Mouse (Mus musculus): ENCODE data around the gene Fam83e. TPM values are rescaled to one million over a fixed set of nuclear protein-coding genes. Genes with fewer than 3 reads are reported as not detected.

Fam83e gene
- polyA plus RNA-seq, 1 experiment from 2014 or later, result 1.1 TPM

DNA sequence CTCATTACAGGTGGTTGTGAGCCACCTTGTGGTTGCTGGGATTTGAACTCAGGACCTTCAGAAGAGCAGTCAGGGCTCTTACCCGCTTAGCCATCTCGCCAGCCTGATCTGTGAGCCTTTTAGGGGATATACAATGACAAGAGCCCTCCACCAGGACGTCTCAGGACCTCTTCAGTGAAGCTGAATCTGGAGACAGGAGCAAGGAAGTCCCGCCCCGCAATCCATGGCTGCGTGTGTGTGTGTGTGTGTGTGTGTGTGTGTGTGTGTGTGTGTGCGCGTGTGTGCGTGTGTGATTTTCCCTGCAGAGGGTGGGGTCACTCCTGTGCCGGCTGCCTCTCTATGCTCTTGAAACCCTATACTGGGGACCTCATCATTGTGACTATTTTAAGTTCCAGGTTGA is 18.8 kb downstream of the Fam83e start:
- no peak for ATAC-seq (ENCODE audit: insufficient read depth)
- 50% methylated on average over 10 of the region's 10 CpGs for WGBS

DNA sequence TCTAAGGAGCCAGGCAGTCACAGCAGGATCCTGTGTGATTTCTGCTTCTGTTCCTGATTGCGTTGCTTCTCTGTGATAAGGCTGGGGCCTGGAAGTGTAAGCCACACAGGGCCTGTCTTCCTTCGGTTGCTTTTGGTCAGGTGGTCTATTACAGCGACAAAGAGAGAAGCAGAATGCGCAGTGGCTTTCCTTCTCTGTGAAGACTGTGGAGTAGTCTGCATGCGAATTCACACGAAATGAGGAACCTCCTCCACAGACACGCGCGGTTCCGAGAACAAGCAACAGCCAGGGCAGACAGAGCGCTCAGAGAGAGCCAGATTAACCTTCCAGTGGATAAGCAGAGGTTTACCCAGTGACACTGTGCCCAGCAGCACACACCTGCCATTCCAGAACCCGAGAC is 20.3 kb downstream of the Fam83e start:
- no peak for DNase-seq
- Histone ChIP-seq H3K36me3 (ENCODE audit: insufficient read depth) (no peaks in the 10 kb centered on the region), H3K27me3 (ENCODE audit: insufficient read depth, low read length) (no peaks in the 10 kb centered on the region), H3K4me3 (ENCODE audit: low read depth, low read length) (peak overlapping the region; percentile 28; the same call in 1 of the 2 replicates), H3K9ac (no peak overlapping the region), H3K9me3 (ENCODE audit: low read depth, low read length) (no peaks in the 10 kb centered on the region), H3K27ac (ENCODE audit: low read depth) (no peak overlapping the region), H3K4me1 (ENCODE audit: insufficient read depth) (no peaks in the 10 kb centered on the region), H3K4me2 (peak overlapping the region; percentile 55; the same call in 1 of the 2 replicates)
- WGBS, result 82% methylated on average over 12 of the region's 12 CpGs
- ATAC-seq (ENCODE audit: insufficient read depth), result no peak
- TF ChIP-seq CTCF (IDR thresholded peaks at IDR 0.05; ENCODE audit: low read depth), result no peak

More for the DNA sequence above, 18.8 kb downstream of the Fam83e start:
- no peak overlapping the region for H3K27ac ChIP-seq (ENCODE audit: low read depth)
- no peaks in the 10 kb centered on the region for H3K9me3 ChIP-seq (ENCODE audit: low read depth, low read length)
- TF ChIP-seq CTCF (IDR thresholded peaks at IDR 0.05; ENCODE audit: low read depth), result no peak
- H3K36me3 ChIP-seq (ENCODE audit: insufficient read depth), result no peaks in the 10 kb centered on the region
- H3K4me2 ChIP-seq, result no peak overlapping the region
- no peaks in the 10 kb centered on the region for H3K27me3 ChIP-seq (ENCODE audit: insufficient read depth, low read length)
- no peak overlapping the region for H3K4me3 ChIP-seq (ENCODE audit: low read depth, low read length)
- no peak for DNase-seq
- no peak overlapping the region for H3K9ac ChIP-seq
- no peaks in the 10 kb centered on the region for H3K4me1 ChIP-seq (ENCODE audit: insufficient read depth)

DNA sequence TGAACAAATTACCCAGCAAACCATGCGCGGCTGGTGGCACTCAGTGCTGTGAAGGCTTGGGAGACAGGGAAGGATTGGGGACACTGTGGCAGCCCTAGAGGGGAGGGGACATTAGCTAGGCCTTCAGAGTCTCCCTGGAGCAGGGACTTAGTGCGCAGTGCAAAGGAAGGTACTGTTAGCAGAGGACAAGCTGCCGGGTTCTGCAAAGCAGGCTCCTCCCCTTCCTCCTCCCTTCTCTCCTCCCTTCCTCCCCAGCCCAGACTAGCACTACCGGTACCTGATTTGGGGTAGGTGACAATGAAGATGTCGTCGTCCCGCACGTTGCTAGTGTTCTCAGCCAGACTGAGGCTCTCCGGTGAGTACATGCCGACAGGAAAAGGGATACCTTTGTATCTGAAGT is 20.8 kb downstream of the Fam83e start:
- H3K4me3 ChIP-seq (ENCODE audit: low read depth, low read length), result peak overlapping the region; percentile 28
- H3K27me3 ChIP-seq (ENCODE audit: insufficient read depth, low read length), result no peaks in the 10 kb centered on the region
- H3K9me3 ChIP-seq (ENCODE audit: low read depth, low read length), result no peaks in the 10 kb centered on the region
- DNase-seq (no peak), ATAC-seq (ENCODE audit: insufficient read depth) (no peak)
- 32% methylated on average over 11 of the region's 11 CpGs for WGBS
- TF ChIP-seq CTCF (IDR thresholded peaks at IDR 0.05; ENCODE audit: low read depth), result no peak
- no peaks in the 10 kb centered on the region for H3K36me3 ChIP-seq (ENCODE audit: insufficient read depth)
- H3K4me1 ChIP-seq (ENCODE audit: insufficient read depth), result no peaks in the 10 kb centered on the region
- H3K27ac ChIP-seq (ENCODE audit: low read depth), result no peak overlapping the region
- H3K4me2 ChIP-seq, result peak overlapping the region; percentile 55
- 0 out of 2 replicates have a peak overlapping the region, but pooled peaks have one; percentile 14 for H3K9ac ChIP-seq

DNA sequence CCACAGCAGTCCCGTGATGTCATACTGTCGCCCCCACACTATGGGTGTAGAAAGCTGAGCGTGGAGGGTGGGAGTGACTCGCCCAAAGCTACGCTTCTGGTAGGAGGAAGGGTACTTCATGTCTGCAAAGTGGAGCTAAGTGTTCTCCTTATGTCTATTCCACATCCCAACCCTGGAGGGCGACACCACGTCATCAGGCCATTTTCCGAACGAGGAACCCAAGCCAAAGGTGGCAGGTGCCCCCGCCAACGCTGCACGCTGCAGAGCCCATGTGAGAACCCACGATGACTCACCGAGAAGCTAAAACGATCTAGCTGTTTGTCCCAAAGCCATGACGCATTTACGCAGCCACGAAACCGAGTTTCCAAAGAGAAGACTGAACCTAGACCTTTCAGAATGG is 21.3 kb downstream of the Fam83e start:
- ATAC-seq (ENCODE audit: insufficient read depth) (no peak), DNase-seq (no peak)
- peak overlapping the region; percentile 28 for H3K4me3 ChIP-seq (ENCODE audit: low read depth, low read length)
- H3K27me3 ChIP-seq (ENCODE audit: insufficient read depth, low read length), result no peaks in the 10 kb centered on the region
- no peaks in the 10 kb centered on the region for H3K4me1 ChIP-seq (ENCODE audit: insufficient read depth)
- peak; percentile 49 for TF ChIP-seq CTCF (IDR thresholded peaks at IDR 0.05; ENCODE audit: low read depth)
- 29% methylated on average over 19 of the region's 19 CpGs for WGBS
- peak overlapping the region; percentile 55 for H3K4me2 ChIP-seq
- no peak overlapping the region for H3K9ac ChIP-seq
- H3K9me3 ChIP-seq (ENCODE audit: low read depth, low read length), result no peaks in the 10 kb centered on the region
- no peaks in the 10 kb centered on the region for H3K36me3 ChIP-seq (ENCODE audit: insufficient read depth)
- no peak overlapping the region for H3K27ac ChIP-seq (ENCODE audit: low read depth)

DNA sequence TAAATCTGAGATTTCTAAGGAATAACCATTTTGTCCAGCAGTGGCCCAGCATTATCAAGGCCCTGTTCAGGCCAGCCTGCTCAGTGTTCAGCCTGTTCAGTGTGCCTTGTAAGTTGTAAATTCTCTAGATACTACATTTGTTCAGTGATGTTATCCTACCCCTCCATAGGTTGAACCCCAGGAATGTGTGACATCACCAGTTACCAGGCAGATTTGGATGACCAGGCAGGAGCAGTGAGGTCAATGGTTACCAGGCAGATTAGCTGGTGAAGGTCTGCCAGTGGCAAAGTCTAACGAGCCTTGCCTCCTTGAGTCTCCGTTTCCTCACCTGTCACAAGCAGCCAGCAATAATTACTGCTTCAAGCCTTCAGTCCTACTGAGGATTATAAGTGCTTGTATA is 23.4 kb downstream of the Fam83e start:
- WGBS, result 33% methylated on average over 2 of the region's 2 CpGs
- no peaks in the 10 kb centered on the region for H3K9me3 ChIP-seq (ENCODE audit: low read depth, low read length)
- H3K27ac ChIP-seq (ENCODE audit: low read depth), result no peak overlapping the region
- ATAC-seq (ENCODE audit: insufficient read depth) (peak; percentile 26; the same call in 1 of the 2 replicates), DNase-seq (peak; percentile 85)
- no peaks in the 10 kb centered on the region for H3K27me3 ChIP-seq (ENCODE audit: insufficient read depth, low read length)
- H3K9ac ChIP-seq, result no peak overlapping the region
- no peaks in the 10 kb centered on the region for H3K36me3 ChIP-seq (ENCODE audit: insufficient read depth)
- no peak for TF ChIP-seq CTCF (IDR thresholded peaks at IDR 0.05; ENCODE audit: low read depth)
- H3K4me2 ChIP-seq, result no peak overlapping the region
- H3K4me3 ChIP-seq (ENCODE audit: low read depth, low read length), result no peak overlapping the region
- no peaks in the 10 kb centered on the region for H3K4me1 ChIP-seq (ENCODE audit: insufficient read depth)

DNA sequence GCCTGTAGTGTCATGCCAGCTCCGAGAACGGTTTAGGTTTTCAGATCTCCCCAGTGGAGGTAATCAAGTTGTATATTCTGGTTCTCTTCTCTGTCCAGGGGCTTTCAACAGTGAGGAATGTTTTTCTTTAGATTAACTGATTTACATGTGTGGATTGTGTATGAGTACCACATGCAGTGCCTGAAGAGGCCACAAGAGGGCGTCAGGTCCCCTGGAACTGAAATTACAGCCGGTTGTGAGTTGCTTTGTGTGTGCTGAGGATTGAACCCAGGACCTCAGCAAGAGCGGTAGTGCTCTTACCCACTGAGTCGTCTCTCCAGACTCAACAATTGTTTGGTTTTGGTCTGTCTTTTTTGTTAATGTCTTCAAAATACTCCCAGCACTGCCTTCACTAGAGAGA is 25.5 kb downstream of the Fam83e start:
- Histone ChIP-seq H3K36me3 (ENCODE audit: insufficient read depth) (no peaks in the 10 kb centered on the region), H3K4me3 (ENCODE audit: low read depth, low read length) (no peak overlapping the region), H3K4me1 (ENCODE audit: insufficient read depth) (no peaks in the 10 kb centered on the region), H3K27me3 (ENCODE audit: insufficient read depth, low read length) (no peaks in the 10 kb centered on the region), H3K4me2 (no peak overlapping the region), H3K27ac (ENCODE audit: low read depth) (no peak overlapping the region), H3K9me3 (ENCODE audit: low read depth, low read length) (no peaks in the 10 kb centered on the region), H3K9ac (no peak overlapping the region)
- peak; percentile 68 for TF ChIP-seq CTCF (IDR thresholded peaks at IDR 0.05; ENCODE audit: low read depth)
- 63% methylated on average over 6 of the region's 6 CpGs for WGBS
- DNase-seq (no peak), ATAC-seq (ENCODE audit: insufficient read depth) (no peak)

DNA sequence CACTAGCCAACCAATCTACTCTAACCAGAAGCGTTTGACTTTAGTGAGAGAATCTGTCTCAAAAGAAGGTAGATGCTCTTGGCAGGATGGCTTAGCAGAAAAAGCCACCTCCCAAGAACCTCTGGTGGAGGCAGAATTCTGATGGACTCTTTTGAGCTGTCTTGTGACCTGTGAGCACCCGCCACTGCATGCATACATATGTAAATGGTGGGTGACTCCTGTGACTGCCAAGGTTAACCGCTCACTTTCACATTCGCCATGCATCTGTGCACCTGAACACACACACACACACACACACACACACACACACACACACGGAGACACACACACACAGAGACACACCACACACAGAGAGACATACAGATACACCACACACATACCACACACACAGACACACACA is 26.4 kb downstream of the Fam83e start:
- ATAC-seq (ENCODE audit: insufficient read depth) (no peak), DNase-seq (no peak)
- no peak for TF ChIP-seq CTCF (IDR thresholded peaks at IDR 0.05; ENCODE audit: low read depth)
- no peak overlapping the region for H3K9ac ChIP-seq
- H3K9me3 ChIP-seq (ENCODE audit: low read depth, low read length), result no peaks in the 10 kb centered on the region
- no peak overlapping the region for H3K4me2 ChIP-seq
- no peaks in the 10 kb centered on the region for H3K4me1 ChIP-seq (ENCODE audit: insufficient read depth)
- no peak overlapping the region for H3K4me3 ChIP-seq (ENCODE audit: low read depth, low read length)
- H3K27ac ChIP-seq (ENCODE audit: low read depth), result no peak overlapping the region
- no peaks in the 10 kb centered on the region for H3K27me3 ChIP-seq (ENCODE audit: insufficient read depth, low read length)
- no peaks in the 10 kb centered on the region for H3K36me3 ChIP-seq (ENCODE audit: insufficient read depth)
- WGBS, result 92% methylated on average over 5 of the region's 5 CpGs

DNA sequence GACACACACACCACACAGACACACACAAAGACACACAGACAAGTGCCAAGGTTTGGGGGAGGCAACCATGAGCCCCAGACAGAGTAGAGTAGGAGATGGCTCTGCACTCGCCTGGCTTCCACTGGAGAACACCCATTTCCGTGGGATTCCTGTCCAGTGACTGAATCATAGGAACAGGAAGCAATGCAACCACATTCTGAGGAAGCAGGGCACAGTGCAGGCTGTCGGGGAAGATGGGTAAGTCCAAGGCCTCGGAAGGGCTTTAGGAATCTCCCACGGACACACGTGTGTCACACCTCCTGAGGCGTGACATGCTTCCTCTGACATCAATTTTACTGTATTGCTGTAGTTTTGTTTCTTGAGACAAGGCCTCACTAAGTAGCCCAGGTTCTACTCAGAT is 27.1 kb downstream of the Fam83e start:
- no peak overlapping the region for H3K4me2 ChIP-seq
- 59% methylated on average over 7 of the region's 7 CpGs for WGBS
- no peaks in the 10 kb centered on the region for H3K36me3 ChIP-seq (ENCODE audit: insufficient read depth)
- H3K9me3 ChIP-seq (ENCODE audit: low read depth, low read length), result no peaks in the 10 kb centered on the region
- TF ChIP-seq CTCF (IDR thresholded peaks at IDR 0.05; ENCODE audit: low read depth), result no peak
- H3K27ac ChIP-seq (ENCODE audit: low read depth), result no peak overlapping the region
- DNase-seq, result no peak
- no peak overlapping the region for H3K4me3 ChIP-seq (ENCODE audit: low read depth, low read length)
- no peak for ATAC-seq (ENCODE audit: insufficient read depth)
- H3K27me3 ChIP-seq (ENCODE audit: insufficient read depth, low read length), result no peaks in the 10 kb centered on the region
- no peak overlapping the region for H3K9ac ChIP-seq
- H3K4me1 ChIP-seq (ENCODE audit: insufficient read depth), result no peaks in the 10 kb centered on the region

Data from lung, embryonic 14.5 days (tissue).